Mouse (Mus musculus) layer of hippocampus, adult 18-20 months (tissue): ENCODE results near the gene Bsnd. TPM values are rescaled to one million over a fixed set of nuclear protein-coding genes. Genes with fewer than 3 reads are reported as not detected.

Source experiments
- total RNA-seq, 2 experiments: library from RNA; stranded (reverse); gene quantifications; 2 replicates each; pipeline ENCODE4 v1.2.3; 2021

Bsnd gene
- total RNA-seq, 2 experiments from 2014 or later, result not detected

Other genes starting within 250 kb of the Bsnd start
- 10 to 100 TPM; 41.7 to 42.7 TPM for gene Usp24, start 176.1 kb downstream of the Bsnd start, total RNA-seq
- gene Pcsk9, start 28.0 kb downstream of the Bsnd start, total RNA-seq, result under 1 TPM in 1 of 2 experiments, not detected in 1; 0.12 TPM
- 10 to 100 TPM; 67.7 to 70.5 TPM for gene Dhcr24, start 68.8 kb upstream of the Bsnd start, total RNA-seq
- gene Lexm, start 125.0 kb upstream of the Bsnd start, total RNA-seq, result not detected
- gene Ttc22, start 130.1 kb upstream of the Bsnd start, total RNA-seq, result under 1 TPM; 0.33 to 0.72 TPM
- gene Pars2, start 158.8 kb upstream of the Bsnd start, total RNA-seq, result 1 to 10 TPM; 6.9 TPM
- gene Ttc4, start 186.7 kb upstream of the Bsnd start, total RNA-seq, result 10 to 100 TPM; 43.1 to 46.4 TPM
- gene Mroh7, start 238.6 kb upstream of the Bsnd start, total RNA-seq, result 1 to 10 TPM; 4.1 to 5.0 TPM
- gene Fam151a, start 241.6 kb upstream of the Bsnd start, total RNA-seq, result not detected